Mouse (Mus musculus) liver, adult 2 months (tissue): ENCODE measurements around the gene Six1. TPM values are rescaled to one million over a fixed set of nuclear protein-coding genes. Genes with fewer than 3 reads are reported as not detected.

Experiments
- DNase-seq: peaks from one replicate; pipeline ENCODE4 v3.0.0-alpha.2; 2011; ENCODE audit warnings: low read depth, low spot score; ENCODE audit errors: extremely low read depth
- H3K27ac ChIP-seq: fragments of 200-500 bp; replicated peaks from 2 replicates; pipeline ENCODE4 v1.5.1; 2012; ENCODE audit warnings: low read depth, mild to moderate bottlenecking, control low read depth, inconsistent platforms, low read length; ENCODE audit not compliant: insufficient read depth
- H3K27me3 ChIP-seq: fragments of 200-500 bp; 2 replicates; pipeline ENCODE4 v1.6.1; 2012; ENCODE audit warnings: mild to moderate bottlenecking, moderate library complexity, low read length, inconsistent platforms; ENCODE audit not compliant: control insufficient read depth, insufficient read depth
- H3K36me3 ChIP-seq: fragments of 200-500 bp; 2 replicates; pipeline ENCODE4 v1.6.1; 2012; ENCODE audit warnings: low read length, inconsistent platforms; ENCODE audit not compliant: control insufficient read depth, insufficient read depth
- H3K4me1 ChIP-seq: fragments of 200-500 bp; 2 replicates; pipeline ENCODE4 v1.6.1; 2011; ENCODE audit warnings: low read length; ENCODE audit not compliant: control insufficient read depth, insufficient read depth
- H3K4me3 ChIP-seq: fragments of 200-500 bp; 2 replicates; pipeline ENCODE4 v1.5.1; 2011; ENCODE audit warnings: low read depth, mild to moderate bottlenecking, control low read depth, low read length, moderate library complexity; ENCODE audit not compliant: insufficient read depth
- H3K79me2 ChIP-seq: fragments of 200-500 bp; 2 replicates; pipeline ENCODE4 v1.6.1; 2012; ENCODE audit warnings: inconsistent platforms, mild to moderate bottlenecking, low read length, moderate library complexity; ENCODE audit not compliant: control insufficient read depth, insufficient read depth
- H3K9ac ChIP-seq: fragments of 200-500 bp; 2 replicates; pipeline ENCODE4 v1.6.1; 2012; ENCODE audit warnings: low read depth, mild to moderate bottlenecking, control low read depth, inconsistent platforms, low read length
- CTCF ChIP-seq: fragments of 200-500 bp; IDR thresholded peaks from 2 replicates; pipeline ENCODE4 v1.5.1; 2011; ENCODE audit warnings: low read depth, low read length, control low read depth
- POLR2A ChIP-seq: fragments of 200-500 bp; IDR thresholded peaks from 2 replicates; pipeline ENCODE4 v1.6.1; 2011; ENCODE audit warnings: low read length, control low read depth; ENCODE audit not compliant: insufficient read depth; ENCODE audit errors: extremely low read depth
- WGBS: fragments of 180-500 bp; shearing (Covaris S2); methylation state at CpG from one replicate; pipeline ENCODE4 v1.1.7; 2018; 5-methylcytosine and 5-hydroxymethylcytosine counted together
- polyA plus RNA-seq: library from polyadenylated mRNA; depleted of rRNA; stranded (reverse); fragments of >200 nt; gene quantifications from 2 replicates; pipeline ENCODE4 v1.2.3, GENCODE M21; 2012
- total RNA-seq: library from RNA; depleted of rRNA; stranded (reverse); fragments of >200 nt; gene quantifications from 2 replicates; pipeline ENCODE4 v1.2.3, GENCODE M21; 2014

Gene Six1
- total and polyA plus RNA-seq, 2 experiments, result 0.09 TPM; not detected in 1

DNA sequence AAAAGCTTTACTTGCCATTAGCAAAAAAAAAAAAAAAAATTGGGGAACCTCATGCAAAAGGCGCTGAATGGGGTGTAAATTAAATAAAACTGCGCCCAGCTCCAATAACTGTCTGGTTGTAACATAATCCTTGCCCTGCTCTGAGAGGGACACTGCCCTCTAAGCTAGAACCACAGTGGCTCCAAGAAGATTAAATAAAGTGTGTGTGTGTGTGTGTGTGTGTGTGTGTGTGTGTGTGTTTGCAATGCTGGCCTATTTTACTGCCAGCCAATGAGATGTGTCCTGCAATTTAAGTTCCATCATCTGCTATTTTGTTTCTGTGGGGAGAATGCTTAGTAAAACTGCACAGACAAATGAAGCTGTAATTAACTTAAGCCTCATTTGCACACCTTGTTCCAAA lies 6.1 kb downstream of the Six1 start:
- DNase-seq, result no peak
- H3K4me3 ChIP-seq, result no peak overlapping the region

DNA sequence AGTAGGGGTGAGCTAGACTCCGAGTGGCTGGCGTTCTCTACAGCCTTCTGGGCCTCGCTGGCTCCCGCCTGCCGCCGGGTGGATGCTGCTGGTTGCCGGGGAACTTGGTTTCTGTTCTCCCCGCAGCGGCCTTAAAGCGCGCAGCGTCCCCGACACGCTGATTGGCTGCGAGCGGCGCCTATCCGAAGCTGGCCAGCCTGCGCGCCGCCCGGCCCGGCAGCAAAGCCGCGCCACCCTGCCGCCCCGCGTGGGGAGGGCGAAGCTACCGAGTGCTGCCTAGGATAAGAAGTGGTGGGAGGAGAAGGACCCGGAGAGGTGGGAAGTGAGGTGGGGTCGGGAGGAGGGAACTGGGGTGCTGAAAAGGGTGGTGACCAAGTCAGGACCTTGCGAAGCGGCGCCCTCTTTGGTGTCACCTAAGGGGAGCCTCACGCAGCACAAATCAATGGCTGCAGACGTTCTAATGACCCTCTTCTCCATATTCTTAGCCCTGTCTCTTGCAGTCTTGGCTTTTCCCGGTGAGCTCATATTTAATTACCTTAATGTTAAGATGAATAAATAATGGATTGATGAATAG lies 7.0 kb downstream of the Six1 start:
- no peak overlapping the region for H3K9ac ChIP-seq
- peaks cover 38% of the 10 kb centered on the region for H3K27me3 ChIP-seq
- H3K36me3 ChIP-seq, result no peaks in the 10 kb centered on the region
- DNase-seq, result no peak
- TF ChIP-seq CTCF (no peak), POLR2A (no peak)
- no peaks in the 10 kb centered on the region for H3K79me2 ChIP-seq
- no peak overlapping the region for H3K27ac ChIP-seq
- peaks cover 8% of the 10 kb centered on the region; the same call in 1 of the 2 replicates for H3K4me1 ChIP-seq
- 1% methylated on average over 38 of the region's 38 CpGs for WGBS
- H3K4me3 ChIP-seq, result peak overlapping the region; percentile 11; the same call in 1 of the 2 replicates

More for the DNA sequence above, 6.1 kb downstream of the Six1 start:
- Histone ChIP-seq H3K27me3 (peaks cover 46% of the 10 kb centered on the region), H3K4me1 (peaks cover 8% of the 10 kb centered on the region; the same call in 1 of the 2 replicates), H3K79me2 (no peaks in the 10 kb centered on the region), H3K9ac (no peak overlapping the region), H3K27ac (no peak overlapping the region), H3K36me3 (no peaks in the 10 kb centered on the region)
- TF ChIP-seq CTCF, result no peak
- no peak for TF ChIP-seq POLR2A
- WGBS, result 14% methylated on average over 2 of the region's 2 CpGs

DNA sequence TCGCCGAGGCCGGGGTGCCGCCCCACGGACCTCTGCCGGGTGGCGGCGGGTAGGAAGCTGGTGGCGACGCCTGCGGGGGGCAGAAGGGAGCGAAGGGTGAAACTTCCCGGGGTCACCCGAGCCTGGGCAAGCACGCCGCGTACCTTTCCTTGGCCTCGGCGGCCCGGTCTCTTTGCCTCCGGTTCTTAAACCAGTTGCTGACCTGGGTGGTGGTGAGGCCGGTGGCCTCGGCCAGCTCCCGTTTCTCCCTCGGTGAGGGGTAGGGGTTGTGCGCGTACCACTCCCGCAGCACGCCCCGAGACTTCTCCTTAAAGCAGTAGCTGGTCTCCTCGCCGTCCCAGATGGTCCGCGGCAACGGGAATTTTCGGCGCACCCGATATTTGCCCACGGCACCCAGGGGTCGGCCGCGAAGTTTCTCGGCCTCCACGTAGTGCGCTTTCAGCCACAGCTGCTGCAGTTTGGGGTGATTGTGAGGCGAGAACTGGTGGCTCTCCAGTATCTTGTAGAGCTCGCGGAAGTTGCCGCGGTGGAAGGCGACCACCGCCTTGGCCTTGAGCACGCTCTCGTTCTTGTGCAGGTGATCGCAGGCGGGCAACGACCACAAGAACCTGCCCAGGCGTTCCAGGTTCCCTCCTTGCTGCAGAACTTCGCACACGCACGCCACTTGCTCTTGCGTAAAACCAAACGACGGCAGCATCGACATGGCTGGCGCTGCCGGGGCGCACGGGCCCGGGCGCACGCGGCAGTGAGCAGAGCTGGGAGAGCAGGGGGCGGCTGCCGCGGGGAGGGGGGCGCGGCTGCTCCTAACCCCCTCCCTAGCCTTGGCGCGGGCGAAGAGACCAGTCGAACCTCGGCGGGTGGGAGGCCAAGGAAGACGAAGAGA lies 7.7 kb downstream of the Six1 start:
- WGBS, result 2% methylated on average over 85 of the region's 85 CpGs
- H3K9ac ChIP-seq, result no peak overlapping the region
- H3K27me3 ChIP-seq, result peaks cover 38% of the 10 kb centered on the region
- TF ChIP-seq CTCF, result no peak
- TF ChIP-seq POLR2A, result no peak
- DNase-seq, result no peak
- H3K4me3 ChIP-seq, result peak overlapping the region; percentile 11; the same call in 1 of the 2 replicates
- no peaks in the 10 kb centered on the region for H3K79me2 ChIP-seq
- no peak overlapping the region for H3K27ac ChIP-seq
- peaks cover 8% of the 10 kb centered on the region; the same call in 1 of the 2 replicates for H3K4me1 ChIP-seq
- H3K36me3 ChIP-seq, result no peaks in the 10 kb centered on the region

DNA sequence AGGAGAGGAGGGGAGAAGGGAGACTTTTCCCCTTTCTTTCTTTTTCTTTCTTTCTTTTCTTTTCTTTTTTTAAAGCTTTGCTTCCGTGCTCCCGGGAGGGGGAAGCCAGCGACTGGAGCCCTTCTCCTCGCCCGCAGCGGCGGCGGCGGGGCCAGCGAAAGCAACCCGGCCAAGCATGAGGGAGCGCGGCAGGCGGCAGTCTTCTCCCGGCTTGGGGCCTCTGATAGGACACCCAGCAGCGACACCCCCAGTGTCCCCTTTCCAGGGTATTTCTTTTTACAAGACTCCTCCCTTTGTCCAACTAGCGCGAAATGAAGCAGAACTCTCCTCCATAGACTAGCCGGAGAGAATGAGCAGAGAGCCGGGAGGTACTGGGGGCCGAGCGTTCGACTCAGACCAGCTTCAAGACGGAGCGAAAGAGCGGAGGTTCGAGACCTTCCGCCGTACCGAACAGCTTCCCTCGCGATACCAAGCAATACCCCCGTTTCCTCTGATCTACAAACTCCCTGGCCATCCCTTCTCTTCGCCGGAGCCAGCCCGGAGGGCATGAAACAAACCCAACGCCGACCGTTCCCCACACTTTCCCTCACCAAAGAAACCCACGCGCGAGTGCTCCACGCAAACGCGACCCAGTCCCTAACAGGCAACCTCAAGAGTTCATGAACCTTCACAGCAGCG lies 8.5 kb downstream of the Six1 start:
- TF ChIP-seq POLR2A, result no peak
- H3K27ac ChIP-seq, result no peak overlapping the region
- no peak overlapping the region for H3K9ac ChIP-seq
- DNase-seq, result no peak
- peak overlapping the region; percentile 40; the same call in 1 of the 2 replicates for H3K4me3 ChIP-seq
- H3K4me1 ChIP-seq, result peaks cover 8% of the 10 kb centered on the region; the same call in 1 of the 2 replicates
- H3K36me3 ChIP-seq, result no peaks in the 10 kb centered on the region
- 1% methylated on average over 46 of the region's 46 CpGs for WGBS
- no peaks in the 10 kb centered on the region for H3K79me2 ChIP-seq
- H3K27me3 ChIP-seq, result peaks cover 35% of the 10 kb centered on the region

DNA sequence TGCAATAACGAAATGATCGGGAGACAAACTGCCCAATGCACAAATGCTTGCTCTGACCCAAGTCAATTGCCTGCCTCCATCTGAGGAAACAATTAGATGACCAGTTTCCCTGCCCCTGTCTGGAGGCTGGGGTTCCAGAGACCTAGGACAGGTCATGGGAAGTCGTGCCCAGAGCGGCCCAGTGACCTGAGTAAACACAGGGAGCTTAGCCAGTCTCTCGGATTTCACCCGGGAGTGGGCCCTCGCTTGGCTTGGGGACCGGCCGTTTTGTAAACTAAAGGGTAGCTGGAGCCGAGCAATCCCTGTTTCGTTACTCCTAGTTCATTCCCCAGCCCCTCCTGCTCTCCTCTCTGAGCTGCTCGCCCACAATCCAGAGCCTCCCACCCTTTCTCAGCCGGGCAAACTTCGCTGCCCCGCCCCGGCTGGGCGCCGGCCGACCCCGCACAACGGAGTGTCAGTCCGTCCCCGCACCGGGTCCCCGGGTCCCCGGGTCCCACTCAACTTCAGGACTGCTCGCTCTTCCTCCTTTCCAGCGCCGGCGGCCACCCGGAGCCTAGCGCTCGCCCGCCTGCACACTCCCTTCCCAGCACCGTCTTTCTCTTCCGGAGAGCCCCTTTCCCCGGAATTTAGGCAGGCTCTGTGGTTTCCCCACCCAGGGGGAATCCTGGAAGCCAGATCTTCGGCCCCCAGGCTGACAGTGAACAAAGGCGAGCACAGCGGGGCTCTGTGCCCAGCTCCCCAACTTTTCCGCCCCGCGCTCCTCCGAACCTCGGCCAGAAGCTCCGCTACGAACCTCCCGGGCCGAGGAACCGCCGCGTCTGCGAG lies 9.3 kb downstream of the Six1 start:
- Histone ChIP-seq H3K4me3 (peak overlapping the region; percentile 40; the same call in 1 of the 2 replicates), H3K27ac (no peak overlapping the region), H3K9ac (peak overlapping the region; percentile 21; the same call in 1 of the 2 replicates), H3K36me3 (no peaks in the 10 kb centered on the region), H3K27me3 (peaks cover 35% of the 10 kb centered on the region), H3K4me1 (peaks cover 8% of the 10 kb centered on the region; the same call in 1 of the 2 replicates), H3K79me2 (no peaks in the 10 kb centered on the region)
- TF ChIP-seq CTCF (no peak), POLR2A (no peak)
- peak; percentile 54 for DNase-seq
- 2% methylated on average over 53 of the region's 53 CpGs for WGBS
